Mouse (Mus musculus) olfactory bulb, adult 2 months (tissue): Measurements from ENCODE around the gene Ccnt2.

Experiments used
- CTCF ChIP-seq: fragments of 200-500 bp; IDR thresholded peaks from 2 replicates; pipeline ENCODE4 v1.5.1; 2012; ENCODE audit warnings: low read depth, mild to moderate bottlenecking, low read length, moderate library complexity; ENCODE audit not compliant: insufficient read depth
- POLR2A ChIP-seq: fragments of 200-500 bp; IDR thresholded peaks from 2 replicates; pipeline ENCODE4 v1.6.1; 2012; ENCODE audit warnings: mild to moderate bottlenecking, low read depth, low read length, moderate library complexity; ENCODE audit not compliant: insufficient read depth

GRCm38 (mm10) chr1:127729096-127729495, 44.9 kb upstream of the Ccnt2 start, which contains the start of gene Acmsd:
- TF ChIP-seq CTCF (no peak), POLR2A (no peak)
